Mouse (Mus musculus): ENCODE data around the gene Gjb3. TPM values are rescaled to one million over a fixed set of nuclear protein-coding genes. Genes with fewer than 3 reads are reported as not detected.

Gene Gjb3
- not detected in 2 replicates for polyA plus RNA-seq (2015; fragmentation: Nextera tagmentation; extraction: Ambion mirVana)

DNA sequence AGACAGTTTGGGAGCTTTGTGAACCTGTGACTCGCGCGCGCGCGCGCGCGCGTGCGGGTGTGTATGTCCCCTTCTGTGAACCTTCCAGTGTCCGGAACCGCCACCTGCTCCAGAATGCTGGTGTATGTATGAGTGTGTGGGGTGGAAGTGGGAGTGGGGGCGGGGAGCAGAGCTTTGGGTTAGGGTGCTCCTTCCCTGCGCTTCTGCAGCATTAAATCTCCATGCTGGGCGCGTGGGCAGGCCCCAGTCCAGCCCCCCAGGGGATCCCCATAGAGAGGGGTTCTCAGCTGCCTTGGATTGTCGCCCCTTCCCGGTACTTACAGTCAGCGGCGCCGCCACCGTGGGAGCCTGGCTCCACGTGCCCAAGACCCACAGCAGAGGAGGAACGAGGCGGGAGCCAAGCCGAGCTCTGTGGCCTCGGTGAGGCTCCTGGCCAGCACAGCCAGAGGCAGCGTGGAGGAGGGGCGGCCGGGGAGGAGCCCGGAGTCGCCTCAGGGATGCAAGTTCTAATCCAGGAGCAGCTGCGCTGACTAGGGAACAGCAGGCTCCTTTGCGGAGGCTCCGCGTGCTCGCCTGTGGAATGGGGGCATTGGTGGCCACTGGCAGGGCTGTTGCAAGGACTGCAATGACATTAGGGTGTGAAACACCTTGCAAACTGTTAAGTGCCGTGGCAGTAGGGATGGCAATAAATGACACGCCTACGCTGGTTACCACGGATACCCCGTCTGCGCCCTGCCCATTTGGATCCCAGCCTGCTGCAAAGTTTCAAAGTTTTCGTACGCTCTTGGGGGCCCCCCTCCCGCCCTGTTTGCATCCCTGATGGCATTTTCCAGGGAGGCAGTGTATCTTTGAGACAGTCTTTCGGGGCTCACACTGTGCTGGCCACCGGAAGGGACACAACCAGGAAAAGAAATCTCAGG is at the start of gene Gjb3:
Gjb3 (minus strand) TSS at position 664 of the 920 bp plus-strand sequence.
- peak within 1 kb of the TSS; percentile 22 for H3K4me3 ChIP-seq
- peak; percentile 35; the same call in 1 of the 2 replicates for ATAC-seq (replicated peaks)
- H3K9ac ChIP-seq (replicated peaks) = no peak within 1 kb of the TSS; the same call in 1 of the 2 replicates
- H3K27me3 ChIP-seq = peaks cover 41% of the 10 kb centered on the region
- H3K4me2 ChIP-seq (replicated peaks) = peak within 1 kb of the TSS; percentile 44
- H3K9me3 ChIP-seq = no peaks in the 10 kb centered on the region
- no peak within 1 kb of the TSS for H3K27ac ChIP-seq (replicated peaks)
- no peaks in the 10 kb centered on the region for H3K36me3 ChIP-seq
- H3K4me1 ChIP-seq = peaks cover 18% of the 10 kb centered on the region
- 1% methylated on average over 49 of the region's 49 CpGs for whole genome bisulfite sequencing

DNA sequence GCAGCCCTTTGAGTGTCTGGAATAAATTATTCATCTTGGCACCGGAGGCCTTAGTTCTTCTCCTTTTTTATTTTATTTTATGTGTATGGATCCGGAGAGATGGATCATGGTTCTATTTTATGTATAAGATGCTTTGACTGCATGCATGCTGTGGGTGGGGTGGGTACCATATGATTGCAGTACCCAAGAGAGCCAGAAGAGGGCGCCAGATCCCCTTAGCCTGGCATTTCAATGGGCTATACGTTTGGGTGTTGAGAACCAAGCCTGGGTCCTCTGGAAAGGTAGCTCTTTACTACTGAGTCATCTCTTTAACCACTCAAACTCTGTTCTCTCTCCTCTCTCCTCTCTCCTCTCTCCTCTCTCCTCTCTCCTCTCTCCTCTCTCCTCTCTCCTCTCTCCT is 46.7 kb upstream of the Gjb3 start:
- peaks cover 6% of the 10 kb centered on the region for H3K4me1 ChIP-seq
- H3K27ac ChIP-seq (replicated peaks) = no peak overlapping the region
- no peaks in the 10 kb centered on the region for H3K27me3 ChIP-seq
- H3K4me3 ChIP-seq = no peak overlapping the region
- no peak overlapping the region for H3K9ac ChIP-seq (replicated peaks)
- no peak overlapping the region for H3K4me2 ChIP-seq (replicated peaks)
- H3K9me3 ChIP-seq = no peaks in the 10 kb centered on the region
- ATAC-seq (replicated peaks) = no peak
- 32% methylated on average over 4 of the region's 4 CpGs for WGBS
- no peaks in the 10 kb centered on the region for H3K36me3 ChIP-seq

DNA sequence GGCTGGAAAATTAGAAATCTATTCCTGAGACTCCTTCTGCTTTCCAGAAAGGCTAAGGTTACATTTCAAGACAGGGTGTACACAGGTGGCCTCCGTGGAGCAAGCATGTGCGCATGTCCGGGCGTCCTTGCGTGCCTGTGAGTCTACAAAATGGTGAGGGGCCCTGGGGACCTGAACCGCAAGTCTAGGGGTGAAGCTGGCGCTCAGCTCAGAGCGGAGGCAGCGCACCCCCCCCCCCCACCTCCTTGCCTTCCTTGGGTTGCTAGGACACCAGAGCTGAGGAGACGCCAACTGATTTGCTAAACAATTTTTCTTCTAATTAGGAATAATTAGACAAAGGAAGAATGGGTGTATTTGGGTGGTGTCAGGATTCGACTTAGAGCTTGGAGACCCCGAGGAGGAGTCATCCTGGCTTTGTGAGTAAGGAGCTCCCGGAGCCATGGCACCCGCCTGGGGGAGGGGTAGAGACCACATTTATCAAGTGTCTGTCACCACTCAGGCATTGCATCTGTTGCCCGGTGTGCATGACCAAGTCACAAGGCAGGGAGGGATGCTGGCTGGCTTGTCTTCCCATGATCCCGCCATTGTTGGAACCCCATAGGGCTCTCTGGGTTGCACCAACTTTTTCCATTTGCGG is 45.0 kb upstream of the Gjb3 start:
- WGBS = 58% methylated on average over 17 of the region's 17 CpGs
- 0 out of 2 replicates have a peak, but pooled peaks have one; percentile 38 for ATAC-seq (replicated peaks)
- no peak overlapping the region for H3K4me2 ChIP-seq (replicated peaks)
- H3K9ac ChIP-seq (replicated peaks) = no peak overlapping the region
- H3K9me3 ChIP-seq = no peaks in the 10 kb centered on the region
- H3K27ac ChIP-seq (replicated peaks) = no peak overlapping the region
- H3K36me3 ChIP-seq = no peaks in the 10 kb centered on the region
- no peaks in the 10 kb centered on the region for H3K27me3 ChIP-seq
- H3K4me3 ChIP-seq = no peak overlapping the region
- H3K4me1 ChIP-seq = peaks cover 6% of the 10 kb centered on the region

DNA sequence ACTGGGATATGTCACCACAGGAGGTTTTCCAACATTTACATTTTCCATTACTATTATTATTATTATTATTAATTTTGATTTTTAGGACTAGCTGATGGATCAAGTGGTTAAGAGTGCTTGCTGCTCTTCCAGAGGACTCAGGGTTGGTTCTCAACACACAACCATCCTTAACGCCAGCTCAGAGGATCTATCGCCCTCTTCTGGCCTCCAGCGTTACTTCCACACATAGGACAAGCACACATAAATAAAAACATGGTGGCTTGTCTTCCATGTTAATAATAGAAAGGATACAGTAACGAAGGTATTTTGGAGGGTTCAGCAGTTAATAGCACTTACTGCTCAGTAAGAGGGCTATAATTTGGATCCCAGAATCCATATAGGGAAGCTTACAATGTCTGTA is 44.0 kb upstream of the Gjb3 start:
- Histone ChIP-seq H3K9ac (replicated peaks) (no peak overlapping the region), H3K36me3 (no peaks in the 10 kb centered on the region), H3K4me1 (peaks cover 6% of the 10 kb centered on the region), H3K9me3 (no peaks in the 10 kb centered on the region), H3K27ac (replicated peaks) (no peak overlapping the region), H3K4me2 (replicated peaks) (no peak overlapping the region), H3K27me3 (no peaks in the 10 kb centered on the region), H3K4me3 (no peak overlapping the region)
- ATAC-seq (replicated peaks) = no peak
- 79% methylated on average over 4 of the region's 4 CpGs for WGBS

DNA sequence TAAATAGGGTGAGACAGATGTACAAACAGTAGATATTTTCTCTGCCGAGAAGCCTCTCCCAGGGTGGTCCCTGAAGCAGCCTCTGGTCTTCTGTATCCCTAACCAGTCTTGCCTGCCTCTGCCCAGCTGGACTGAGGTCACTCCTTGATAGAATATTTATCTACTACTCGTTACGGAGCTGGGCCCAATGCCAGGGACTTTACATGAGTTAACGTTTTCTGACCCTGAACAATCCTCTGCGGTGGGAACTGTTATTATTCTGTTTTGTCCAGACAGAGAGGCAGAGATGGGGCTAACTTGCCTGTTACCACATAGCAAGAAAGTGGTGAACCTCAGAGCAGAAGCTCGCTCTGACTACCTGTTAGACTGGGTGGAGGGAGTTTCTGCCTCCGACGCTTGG is 42.8 kb upstream of the Gjb3 start:
- Histone ChIP-seq H3K27me3 (0 out of 2 replicates have a peak, but pooled peaks cover 7% of the 10 kb centered on the region), H3K4me3 (no peak overlapping the region), H3K9ac (replicated peaks) (no peak overlapping the region), H3K27ac (replicated peaks) (no peak overlapping the region), H3K4me2 (replicated peaks) (no peak overlapping the region), H3K4me1 (peaks cover 9% of the 10 kb centered on the region), H3K9me3 (no peaks in the 10 kb centered on the region), H3K36me3 (no peaks in the 10 kb centered on the region)
- 60% methylated on average over 8 of the region's 8 CpGs for WGBS
- ATAC-seq (replicated peaks) = no peak

DNA sequence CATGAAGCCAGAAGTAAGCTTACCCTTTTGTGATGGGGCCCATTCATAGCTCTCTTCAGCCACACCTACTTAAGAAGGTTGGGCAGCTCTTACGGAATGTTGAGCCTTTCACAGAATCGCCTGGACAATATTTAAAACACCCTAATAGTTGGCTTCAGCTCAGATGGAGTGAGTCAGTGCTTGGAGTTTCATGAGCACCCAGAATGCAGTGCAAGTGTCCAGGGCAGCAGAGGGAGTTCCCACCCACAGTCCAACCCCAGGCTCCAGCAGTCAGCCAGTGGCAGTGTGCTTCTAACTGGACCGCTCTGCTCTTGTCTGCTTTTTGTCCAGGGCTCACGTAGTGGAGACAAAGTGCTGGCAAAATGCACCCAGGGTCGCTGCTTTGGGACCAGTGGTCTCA is 40.9 kb upstream of the Gjb3 start:
- ATAC-seq (replicated peaks) = no peak
- no peak overlapping the region for H3K9ac ChIP-seq (replicated peaks)
- H3K4me2 ChIP-seq (replicated peaks) = no peak overlapping the region
- no peaks in the 10 kb centered on the region for H3K36me3 ChIP-seq
- no peak overlapping the region for H3K4me3 ChIP-seq
- 0 out of 2 replicates have a peak, but pooled peaks cover 7% of the 10 kb centered on the region for H3K27me3 ChIP-seq
- WGBS = 67% methylated on average over 5 of the region's 5 CpGs
- H3K4me1 ChIP-seq = peaks cover 10% of the 10 kb centered on the region
- no peak overlapping the region for H3K27ac ChIP-seq (replicated peaks)
- H3K9me3 ChIP-seq = no peaks in the 10 kb centered on the region

DNA sequence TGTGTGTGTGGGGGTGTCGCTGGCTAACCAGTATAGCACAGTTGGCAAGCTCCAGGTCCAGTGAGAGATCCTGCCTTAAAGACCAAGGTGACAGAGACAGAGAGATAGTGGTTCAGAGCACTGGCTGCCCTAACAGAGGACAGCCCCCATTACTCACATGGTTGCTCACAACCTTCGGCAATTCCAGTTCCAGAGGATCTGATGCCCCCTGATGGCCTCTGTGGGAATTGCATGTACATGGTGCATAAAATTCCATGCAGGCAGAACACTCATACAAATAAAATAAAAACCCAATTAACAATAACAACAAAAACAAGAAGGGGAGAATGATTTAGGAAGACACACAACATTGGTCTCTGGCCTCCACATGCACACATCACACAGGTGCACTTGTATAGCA is 39.8 kb upstream of the Gjb3 start:
- no peak for ATAC-seq (replicated peaks)
- Histone ChIP-seq H3K4me3 (no peak overlapping the region), H3K4me1 (peaks cover 5% of the 10 kb centered on the region), H3K9me3 (no peaks in the 10 kb centered on the region), H3K27me3 (0 out of 2 replicates have a peak, but pooled peaks cover 7% of the 10 kb centered on the region), H3K9ac (replicated peaks) (no peak overlapping the region), H3K36me3 (no peaks in the 10 kb centered on the region), H3K27ac (replicated peaks) (no peak overlapping the region), H3K4me2 (replicated peaks) (no peak overlapping the region)
- 50% methylated on average over 2 of the region's 2 CpGs for WGBS

DNA sequence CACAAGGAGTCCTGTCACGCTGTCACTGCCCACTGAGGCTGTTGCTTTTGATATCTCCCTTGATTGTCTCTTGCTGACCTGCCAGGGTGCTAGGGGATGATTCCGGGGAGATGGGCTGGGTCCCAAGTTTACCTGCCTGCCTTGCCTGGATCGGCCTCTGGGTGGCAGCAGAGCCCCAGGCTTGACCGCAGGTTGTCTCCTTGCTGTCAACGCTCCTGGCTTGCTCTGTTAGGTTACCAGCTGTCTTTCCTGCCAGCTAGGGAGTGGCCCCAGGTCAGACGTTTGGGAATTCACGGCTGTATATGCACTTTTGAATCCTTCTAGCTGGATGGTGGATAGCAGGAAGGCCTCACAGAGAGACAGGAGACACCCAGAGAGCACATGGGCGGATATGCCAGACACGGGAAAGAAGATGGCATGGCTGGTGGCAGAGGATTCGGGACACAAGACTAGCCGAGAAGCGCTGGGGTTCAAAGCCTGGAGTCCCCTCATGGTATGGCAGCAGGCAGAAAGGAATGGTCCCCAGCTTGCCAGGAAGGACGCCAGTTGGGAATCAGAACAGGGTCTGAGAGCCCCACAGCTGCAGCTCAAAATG is 37.8 kb upstream of the Gjb3 start:
- H3K4me3 ChIP-seq = no peak overlapping the region
- peaks cover 4% of the 10 kb centered on the region for H3K4me1 ChIP-seq
- no peak overlapping the region for H3K9ac ChIP-seq (replicated peaks)
- 32% methylated on average over 13 of the region's 13 CpGs for WGBS
- H3K9me3 ChIP-seq = no peaks in the 10 kb centered on the region
- H3K27ac ChIP-seq (replicated peaks) = no peak overlapping the region
- H3K36me3 ChIP-seq = no peaks in the 10 kb centered on the region
- no peak overlapping the region for H3K4me2 ChIP-seq (replicated peaks)
- 0 out of 2 replicates have a peak, but pooled peaks cover 7% of the 10 kb centered on the region for H3K27me3 ChIP-seq
- peak; percentile 61; the same call in 1 of the 2 replicates for ATAC-seq (replicated peaks)

DNA sequence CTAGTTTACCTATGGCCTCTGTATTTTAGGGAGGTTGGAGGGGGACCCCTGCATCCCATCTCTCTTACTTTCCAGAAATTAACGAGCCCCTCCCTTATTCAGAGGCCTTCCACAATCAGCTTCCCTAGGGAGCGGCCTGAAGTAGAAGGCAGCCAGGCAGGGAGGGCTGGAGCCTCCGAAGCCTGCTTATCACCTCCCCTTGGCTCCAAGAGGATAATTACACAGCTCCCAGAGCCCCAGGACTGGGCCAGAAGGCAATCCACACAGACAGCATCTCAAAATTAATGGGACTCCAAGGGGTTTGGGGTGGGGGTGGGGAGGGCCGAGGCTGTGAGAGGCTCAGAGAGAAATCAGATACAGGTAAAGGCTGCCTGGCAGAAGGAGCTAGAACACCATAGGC is 35.2 kb upstream of the Gjb3 start:
- Histone ChIP-seq H3K27ac (replicated peaks) (no peak overlapping the region), H3K27me3 (0 out of 2 replicates have a peak, but pooled peaks cover 7% of the 10 kb centered on the region), H3K4me3 (no peak overlapping the region), H3K4me1 (peaks cover 4% of the 10 kb centered on the region), H3K36me3 (no peaks in the 10 kb centered on the region), H3K9me3 (no peaks in the 10 kb centered on the region), H3K9ac (replicated peaks) (no peak overlapping the region), H3K4me2 (replicated peaks) (no peak overlapping the region)
- 16% methylated on average over 4 of the region's 4 CpGs for WGBS
- ATAC-seq (replicated peaks) = no peak

DNA sequence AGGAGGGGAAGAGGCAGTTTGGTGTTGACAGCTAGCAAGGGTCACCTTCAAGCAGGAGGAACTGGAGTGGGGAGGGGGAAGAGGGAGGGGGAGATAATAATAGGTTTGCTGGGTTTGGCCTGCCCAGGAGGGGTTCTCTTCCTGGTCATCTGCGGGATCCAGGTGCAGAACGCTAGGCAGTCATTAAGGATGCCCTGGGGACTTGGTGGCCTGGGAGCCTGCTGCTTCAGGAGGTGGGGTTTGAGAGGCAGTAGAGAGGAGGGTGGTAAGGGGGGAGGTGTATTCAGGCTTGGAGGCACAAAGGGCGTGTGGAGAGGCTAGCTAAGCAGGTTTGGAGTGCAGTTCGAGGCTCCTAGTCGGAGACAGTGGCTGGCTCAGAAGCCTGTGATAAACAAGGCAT is 34.8 kb upstream of the Gjb3 start:
- H3K4me1 ChIP-seq = peaks cover 4% of the 10 kb centered on the region
- no peak overlapping the region for H3K27ac ChIP-seq (replicated peaks)
- H3K9ac ChIP-seq (replicated peaks) = no peak overlapping the region
- H3K9me3 ChIP-seq = no peaks in the 10 kb centered on the region
- no peak overlapping the region for H3K4me3 ChIP-seq
- ATAC-seq (replicated peaks) = no peak
- H3K36me3 ChIP-seq = no peaks in the 10 kb centered on the region
- WGBS = 15% methylated on average over 5 of the region's 5 CpGs
- H3K27me3 ChIP-seq = 0 out of 2 replicates have a peak, but pooled peaks cover 7% of the 10 kb centered on the region
- H3K4me2 ChIP-seq (replicated peaks) = no peak overlapping the region

DNA sequence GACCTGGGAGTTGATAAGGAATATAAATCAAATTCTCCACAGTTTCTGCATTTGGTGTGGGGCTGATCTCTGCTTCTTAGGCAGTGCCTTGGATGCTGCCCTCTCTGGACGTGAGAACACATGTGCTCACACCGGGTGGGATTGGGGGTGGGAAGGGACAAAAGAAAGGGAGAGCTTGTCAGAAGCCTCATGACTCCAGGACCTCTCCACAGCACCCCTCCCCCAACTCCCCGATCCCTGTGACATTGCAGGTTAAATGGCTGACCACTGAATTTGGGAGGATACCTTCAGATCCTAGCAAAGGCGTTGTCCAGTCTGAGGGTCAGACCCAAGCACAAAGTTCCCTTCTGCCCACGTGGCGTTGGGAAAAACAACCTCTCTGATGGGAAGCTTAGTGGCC is 33.8 kb upstream of the Gjb3 start:
- H3K27ac ChIP-seq (replicated peaks) = no peak overlapping the region
- H3K4me1 ChIP-seq = peaks cover 4% of the 10 kb centered on the region
- no peak overlapping the region for H3K4me3 ChIP-seq
- no peak for ATAC-seq (replicated peaks)
- H3K9ac ChIP-seq (replicated peaks) = no peak overlapping the region
- H3K4me2 ChIP-seq (replicated peaks) = no peak overlapping the region
- H3K27me3 ChIP-seq = 0 out of 2 replicates have a peak, but pooled peaks cover 7% of the 10 kb centered on the region
- no peaks in the 10 kb centered on the region for H3K36me3 ChIP-seq
- H3K9me3 ChIP-seq = no peaks in the 10 kb centered on the region
- 66% methylated on average over 6 of the region's 6 CpGs for WGBS

DNA sequence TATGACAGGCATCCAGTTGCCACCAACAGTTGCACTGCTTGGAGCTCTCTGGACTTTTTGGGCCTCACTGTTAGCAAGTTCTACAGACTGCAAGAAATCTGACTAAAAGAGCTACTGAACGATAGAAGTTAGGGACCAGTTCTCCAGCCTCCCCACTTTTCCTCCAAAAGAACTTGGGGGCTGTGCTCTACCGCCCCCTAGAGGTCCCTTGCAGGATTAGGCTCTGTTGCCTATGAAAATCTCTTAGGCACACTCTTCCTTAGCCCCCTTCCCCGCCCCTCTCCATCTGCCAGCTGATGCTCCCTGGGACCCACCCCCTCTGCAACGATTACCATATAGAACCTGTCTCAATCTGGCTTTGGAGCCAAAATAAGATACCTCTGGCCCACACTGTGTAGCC is 32.7 kb upstream of the Gjb3 start:
- Histone ChIP-seq H3K4me3 (no peak overlapping the region), H3K4me2 (replicated peaks) (no peak overlapping the region), H3K9ac (replicated peaks) (no peak overlapping the region), H3K27me3 (no peaks in the 10 kb centered on the region), H3K27ac (replicated peaks) (no peak overlapping the region), H3K9me3 (no peaks in the 10 kb centered on the region), H3K36me3 (no peaks in the 10 kb centered on the region), H3K4me1 (no peaks in the 10 kb centered on the region)
- no peak for ATAC-seq (replicated peaks)
- WGBS = 59% methylated on average over 4 of the region's 4 CpGs
